In the genomic region with DNA sequence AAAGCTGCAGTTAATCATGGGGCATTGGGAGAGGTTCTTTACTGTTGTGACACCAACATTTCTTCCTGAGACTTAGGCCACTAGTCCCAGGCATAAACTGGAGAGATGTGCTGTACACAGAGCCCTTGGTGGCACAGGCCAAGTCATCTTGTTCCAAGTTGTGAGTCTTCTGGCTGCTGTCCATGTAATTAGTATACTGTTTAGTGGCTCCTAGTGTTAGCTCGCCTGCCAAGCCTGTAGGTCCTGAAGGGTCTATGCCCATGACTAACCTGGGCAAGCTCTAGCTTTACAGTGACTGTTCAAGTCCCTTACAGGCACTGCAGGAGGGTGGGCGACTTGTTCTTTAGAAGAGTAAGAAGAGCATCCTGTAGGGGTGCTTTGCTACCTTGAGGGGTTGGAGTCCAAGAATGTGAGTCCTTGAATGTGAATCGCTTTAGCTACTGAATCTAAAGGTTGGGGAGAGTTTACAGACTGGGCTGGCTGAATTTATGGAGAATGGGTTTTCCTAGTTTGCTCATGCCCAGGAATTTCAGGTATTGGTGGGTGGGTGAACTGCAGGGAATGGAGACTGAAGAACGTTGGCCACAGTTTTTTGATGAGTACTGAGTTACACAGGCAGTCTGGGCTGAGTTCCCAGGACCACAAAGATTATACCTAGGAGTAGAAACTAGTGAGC, we compare ENCODE assay signal across 8 mouse cellular contexts. TPM values are rescaled to one million over a fixed set of nuclear protein-coding genes. Genes with fewer than 3 reads are reported as not detected.
DNase-seq lines count a peak whose midpoint lies in the region; ATAC-seq and TF ChIP-seq lines count a peak whose summit lies in the region.

No protein-coding gene starts in this region.

- DNase-seq in heart, adult 9 months (ENCODE audit: low spot score in 2 of 2) = no peak
- DNase-seq in MN1 (ENCODE audit: low spot score) = peak; percentile 68
- peak; percentile 59 for DNase-seq in midbrain, postnatal 0 days (ENCODE audit: low spot score)
- DNase-seq in left cerebral cortex, adult 18-20 months (ENCODE audit: low spot score in 2 of 2) = no peak
- no peak for DNase-seq in left cerebral cortex, postnatal 25 days (ENCODE audit: low spot score in 2 of 2)
- DNase-seq in ovary, adult 18-20 months (ENCODE audit: low spot score) = no peak

- H3K27ac ChIP-seq in heart, embryonic 14.5 days (replicated peaks in 1 of 2; ENCODE audit: control insufficient read depth in 1 of 2, insufficient read depth in 1 of 2, low read depth in 2 of 2, low read length in 2 of 2) = peak overlapping the region in 1 of 2 experiments; percentile 54; a peak in 1 of 4 replicates
- H3K27ac ChIP-seq in hindbrain, embryonic 13.5 days = peak overlapping the region; percentile 81
- H3K27ac ChIP-seq in midbrain, postnatal 0 days (ENCODE audit: low read depth, low read length) = no peak overlapping the region

- TF ChIP-seq CTCF in midbrain, postnatal 0 days (IDR thresholded peaks at IDR 0.05) = no peak

- H3K36me3 ChIP-seq in heart, embryonic 14.5 days (ENCODE audit: control insufficient read depth, insufficient read depth, low read length) = peaks cover 28% of the 10 kb centered on the region
- peaks cover 29% of the 10 kb centered on the region for H3K36me3 ChIP-seq in hindbrain, embryonic 13.5 days
- no peaks in the 10 kb centered on the region for H3K36me3 ChIP-seq in midbrain, postnatal 0 days (ENCODE audit: insufficient read depth, low read length)

- 0 out of 2 replicates have a peak overlapping the region, but pooled peaks have one; percentile 4 for H3K9ac ChIP-seq in heart, embryonic 14.5 days (ENCODE audit: low read length)
- peak overlapping the region; percentile 60 for H3K9ac ChIP-seq in hindbrain, embryonic 13.5 days
- no peak overlapping the region for H3K9ac ChIP-seq in midbrain, postnatal 0 days (replicated peaks; ENCODE audit: low read length, poor library complexity, severe bottlenecking)

- H3K9me3 ChIP-seq in heart, embryonic 14.5 days (ENCODE audit: control insufficient read depth, low read length) = no peaks in the 10 kb centered on the region
- H3K9me3 ChIP-seq in hindbrain, embryonic 13.5 days = no peaks in the 10 kb centered on the region
- no peaks in the 10 kb centered on the region for H3K9me3 ChIP-seq in midbrain, postnatal 0 days (ENCODE audit: low read length)

- WGBS in heart, embryonic 14.5 days = 24% methylated on average over 4 of the region's 4 CpGs
- WGBS in hindbrain, embryonic 13.5 days = 13% methylated on average over 4 of the region's 4 CpGs
- 18% methylated on average over 4 of the region's 4 CpGs for WGBS in midbrain, postnatal 0 days

- no peak overlapping the region for H3K4me2 ChIP-seq in heart, embryonic 14.5 days (ENCODE audit: low read length)
- peak overlapping the region; percentile 43 for H3K4me2 ChIP-seq in hindbrain, embryonic 13.5 days
- no peak overlapping the region for H3K4me2 ChIP-seq in midbrain, postnatal 0 days (ENCODE audit: low read depth, low read length, poor library complexity, severe bottlenecking)

- no peaks in the 10 kb centered on the region for H3K27me3 ChIP-seq in heart, embryonic 14.5 days (ENCODE audit: control insufficient read depth, insufficient read depth, low read length)
- H3K27me3 ChIP-seq in hindbrain, embryonic 13.5 days = no peaks in the 10 kb centered on the region
- no peaks in the 10 kb centered on the region for H3K27me3 ChIP-seq in midbrain, postnatal 0 days (ENCODE audit: insufficient read depth, low read length)

- intact Hi-C loops in left cerebral cortex, postnatal 25 days (cut with DNase I) = no loop called here

- no peak for ATAC-seq in heart, embryonic 14.5 days (ENCODE audit: insufficient number of reproducible peaks, insufficient read depth, low FRiP score, low read depth)
- ATAC-seq in hindbrain, embryonic 13.5 days (ENCODE audit: low FRiP score) = no peak
- ATAC-seq in midbrain, postnatal 0 days (ENCODE audit: low FRiP score) = no peak

- peaks cover 5 to 25% of the 10 kb centered on the region in 2 experiments for H3K4me1 ChIP-seq in heart, embryonic 14.5 days (ENCODE audit: control insufficient read depth in 2 of 2, insufficient read depth in 2 of 2, low read length in 2 of 2)
- peaks cover 43% of the 10 kb centered on the region for H3K4me1 ChIP-seq in hindbrain, embryonic 13.5 days (replicated peaks)
- peaks cover 2% of the 10 kb centered on the region; the same call in 1 of the 2 replicates for H3K4me1 ChIP-seq in midbrain, postnatal 0 days (ENCODE audit: insufficient read depth, low read length)

- no peak overlapping the region for H3K4me3 ChIP-seq in heart, embryonic 14.5 days (ENCODE audit: control insufficient read depth in 1 of 2, insufficient read depth in 1 of 2, low read depth in 1 of 2, low read length in 2 of 2)
- peak overlapping the region; percentile 11 for H3K4me3 ChIP-seq in hindbrain, embryonic 13.5 days
- H3K4me3 ChIP-seq in midbrain, postnatal 0 days (ENCODE audit: low read depth, low read length) = no peak overlapping the region

RNA-seq across cellular contexts. Expression of a gene that starts 4.5 kb away (rescaled TPM):
- polyA plus RNA-seq in heart, embryonic 14.5 days (2014; fragmentation: Nextera tagmentation; extraction: Ambion mirVana) = 788 and 789 TPM in 2 replicates
- polyA plus RNA-seq in hindbrain, embryonic 13.5 days (2015; fragmentation: Nextera tagmentation; extraction: Ambion mirVana) = 2,123 and 2,193 TPM in 2 replicates
- 947 and 1,050 TPM in 2 replicates for total RNA-seq in midbrain, postnatal 0 days (2014; rRNA removed)
- 1,199 and 1,354 TPM in 2 replicates for polyA plus RNA-seq in midbrain, postnatal 0 days (2015; fragmentation: Nextera tagmentation; extraction: Ambion mirVana)
- total RNA-seq in left cerebral cortex, adult 18-20 months (2021) = 100 to 1,000 TPM; 356 to 357 TPM
- 100 to 1,000 TPM; 359 to 366 TPM for total RNA-seq in left cerebral cortex, postnatal 25 days (2021)

RNA-seq across cellular contexts. Expression of a gene that starts 51.4 kb away (rescaled TPM):
- 63.5 and 67.9 TPM in 2 replicates for polyA plus RNA-seq in heart, embryonic 14.5 days (2014; fragmentation: Nextera tagmentation; extraction: Ambion mirVana)
- polyA plus RNA-seq in hindbrain, embryonic 13.5 days (2015; fragmentation: Nextera tagmentation; extraction: Ambion mirVana) = 92.7 and 97.5 TPM in 2 replicates
- total RNA-seq in midbrain, postnatal 0 days (2014; rRNA removed) = 48.1 and 54.8 TPM in 2 replicates
- polyA plus RNA-seq in midbrain, postnatal 0 days (2015; fragmentation: Nextera tagmentation; extraction: Ambion mirVana) = 116 and 124 TPM in 2 replicates
- 10 to 100 TPM; 50.6 to 51.6 TPM for total RNA-seq in left cerebral cortex, adult 18-20 months (2021)
- 10 to 100 TPM; 49.4 to 58.1 TPM for total RNA-seq in left cerebral cortex, postnatal 25 days (2021)

RNA-seq across cellular contexts. Expression of a gene that starts 51.7 kb away (rescaled TPM):
- 20.7 and 20.9 TPM in 2 replicates for polyA plus RNA-seq in heart, embryonic 14.5 days (2014; fragmentation: Nextera tagmentation; extraction: Ambion mirVana)
- polyA plus RNA-seq in hindbrain, embryonic 13.5 days (2015; fragmentation: Nextera tagmentation; extraction: Ambion mirVana) = 62.8 and 65.0 TPM in 2 replicates
- total RNA-seq in midbrain, postnatal 0 days (2014; rRNA removed) = 39.0 and 42.1 TPM in 2 replicates
- polyA plus RNA-seq in midbrain, postnatal 0 days (2015; fragmentation: Nextera tagmentation; extraction: Ambion mirVana) = 53.4 and 56.2 TPM in 2 replicates
- total RNA-seq in left cerebral cortex, adult 18-20 months (2021) = 10 to 100 TPM; 24.1 to 24.2 TPM
- 10 to 100 TPM; 27.5 to 29.6 TPM for total RNA-seq in left cerebral cortex, postnatal 25 days (2021)

Comparison
In these comparisons a context has a peak if more than half of its experiments do, and no peak if none do; other contexts are left out.
1. DNase-seq: peak in MN1 (single experiment) and midbrain, postnatal 0 days (single experiment); none in heart, adult 9 months (0 of 2), left cerebral cortex, adult 18-20 months (0 of 2), left cerebral cortex, postnatal 25 days (0 of 2) and ovary, adult 18-20 months (single experiment).